Mouse (Mus musculus) bone marrow, adult 2 months (tissue): ENCODE data around the gene Uggt1. TPM values are rescaled to one million over a fixed set of nuclear protein-coding genes. Genes with fewer than 3 reads are reported as not detected.

Source experiments
- H3K27ac ChIP-seq: fragments of 200-500 bp; 2 replicates; pipeline ENCODE4 v1.5.1; 2012; ENCODE audit warnings: low read depth, mild to moderate bottlenecking, control low read depth, inconsistent platforms, low read length; ENCODE audit not compliant: control insufficient read depth, poor library complexity, insufficient read depth
- H3K4me1 ChIP-seq: fragments of 200-500 bp; 2 replicates; pipeline ENCODE4 v1.6.1; 2011; ENCODE audit warnings: low read length; ENCODE audit not compliant: control insufficient read depth, insufficient read depth
- H3K4me3 ChIP-seq: fragments of 200-500 bp; replicated peaks from 2 replicates; pipeline ENCODE3; 2011; ENCODE audit warnings: mild to moderate bottlenecking, low read depth, low read length, control low read depth; ENCODE audit not compliant: control insufficient read depth
- CTCF ChIP-seq: fragments of 200-500 bp; IDR thresholded peaks from 2 replicates; pipeline ENCODE4 v1.5.1; 2011; ENCODE audit warnings: low read length, control low read depth; ENCODE audit not compliant: control insufficient read depth, insufficient read depth
- POLR2A ChIP-seq: fragments of 200-500 bp; IDR thresholded peaks from 2 replicates; pipeline ENCODE4 v1.6.1; 2011; ENCODE audit warnings: low read depth, mild to moderate bottlenecking, control low read depth, low read length, borderline replicate concordance; ENCODE audit not compliant: control insufficient read depth
- WGBS: fragments of 180-500 bp; shearing (Covaris S2); methylation state at CpG from one replicate; pipeline ENCODE4 v1.1.7; 2018; 5-methylcytosine and 5-hydroxymethylcytosine counted together
- polyA plus RNA-seq: library from polyadenylated mRNA; stranded (reverse); fragments of >200 nt; gene quantifications from 2 replicates; pipeline ENCODE4 v1.2.4, GENCODE M21; 2011; ENCODE audit warnings: low replicate concordance; ENCODE audit not compliant: missing spikeins, insufficient read depth, insufficient read length

The Uggt1 gene
- polyA plus RNA-seq, 1 experiment: 33.9 TPM

GRCm38 (mm10) chr1:36254635-36255360 lies 10.3 kb upstream of the Uggt1 start:
- H3K27ac ChIP-seq: no peak overlapping the region
- TF ChIP-seq POLR2A: no peak
- peak; percentile 45; the same call in 1 of the 2 replicates for TF ChIP-seq CTCF
- H3K4me1 ChIP-seq: no peaks in the 10 kb centered on the region
- no peak overlapping the region for H3K4me3 ChIP-seq
- WGBS: 62% methylated on average over 25 of the region's 25 CpGs

- TF ChIP-seq POLR2A (no peak), CTCF (peak; percentile 76)
- H3K4me1 ChIP-seq: no peaks in the 10 kb centered on the region
- H3K4me3 ChIP-seq: no peak overlapping the region
- 3% methylated on average over 6 of the region's 6 CpGs for WGBS
- H3K27ac ChIP-seq: no peak overlapping the region
Measured at GRCm38 (mm10) chr1:36252791-36253190, 8.3 kb upstream of the Uggt1 start.

- no peaks in the 10 kb centered on the region for H3K4me1 ChIP-seq
- no peak overlapping the region for H3K4me3 ChIP-seq
- 51% methylated on average over 9 of the region's 9 CpGs for WGBS
- H3K27ac ChIP-seq: no peak overlapping the region
- TF ChIP-seq POLR2A (no peak), CTCF (no peak)
Measured at GRCm38 (mm10) chr1:36251426-36251825, 6.9 kb upstream of the Uggt1 start.

- Histone ChIP-seq H3K4me1 (no peaks in the 10 kb centered on the region), H3K27ac (no peak overlapping the region), H3K4me3 (no peak overlapping the region)
- TF ChIP-seq POLR2A: no peak
- TF ChIP-seq CTCF: no peak
- 71% methylated on average over 6 of the region's 6 CpGs for WGBS
Measured at GRCm38 (mm10) chr1:36246688-36247087, 2.2 kb upstream of the Uggt1 start.

GRCm38 (mm10) chr1:36244828-36245215 lies 302 bp upstream of the Uggt1 start:
- WGBS: 88% methylated on average over 4 of the region's 4 CpGs
- Histone ChIP-seq H3K4me3 (no peak overlapping the region), H3K4me1 (no peaks in the 10 kb centered on the region; the same call in 1 of the 2 replicates), H3K27ac (no peak overlapping the region)
- TF ChIP-seq CTCF (no peak), POLR2A (no peak)

GRCm38 (mm10) chr1:36243447-36244057 lies 968 bp downstream of the Uggt1 start:
- TF ChIP-seq CTCF: no peak
- no peak for TF ChIP-seq POLR2A
- 2% methylated on average over 21 of the region's 21 CpGs for WGBS
- peaks cover 2% of the 10 kb centered on the region; the same call in 1 of the 2 replicates for H3K4me1 ChIP-seq
- peak overlapping the region; percentile 92 for H3K4me3 ChIP-seq
- peak overlapping the region; percentile 86 for H3K27ac ChIP-seq

- no peak for TF ChIP-seq POLR2A
- TF ChIP-seq CTCF: no peak
- no peak overlapping the region for H3K4me3 ChIP-seq
- WGBS: 77% methylated on average over 15 of the region's 15 CpGs
- H3K4me1 ChIP-seq: peaks cover 2% of the 10 kb centered on the region; the same call in 1 of the 2 replicates
- no peak overlapping the region for H3K27ac ChIP-seq
Measured at GRCm38 (mm10) chr1:36241903-36242429, 2.6 kb downstream of the Uggt1 start.

- H3K4me3 ChIP-seq: no peak overlapping the region
- TF ChIP-seq CTCF (no peak), POLR2A (no peak)
Measured at GRCm38 (mm10) chr1:36240176-36240575, 4.3 kb downstream of the Uggt1 start.

GRCm38 (mm10) chr1:36239396-36239795 lies 5.1 kb downstream of the Uggt1 start:
- 64% methylated on average over 10 of the region's 10 CpGs for WGBS
- Histone ChIP-seq H3K4me3 (no peak overlapping the region), H3K4me1 (peaks cover 5% of the 10 kb centered on the region; the same call in 1 of the 2 replicates), H3K27ac (no peak overlapping the region)
- TF ChIP-seq CTCF (no peak), POLR2A (no peak)

More at GRCm38 (mm10) chr1:36240176-36240575, 4.3 kb downstream of the Uggt1 start:
- H3K4me1 ChIP-seq: peaks cover 2% of the 10 kb centered on the region; the same call in 1 of the 2 replicates
- H3K27ac ChIP-seq: no peak overlapping the region
- 73% methylated on average over 6 of the region's 6 CpGs for WGBS
